Mouse (Mus musculus): ENCODE results near the gene Snx11. TPM values are rescaled to one million over a fixed set of nuclear protein-coding genes. Genes with fewer than 3 reads are reported as not detected.

Snx11 gene
- polyA plus RNA-seq, 1 experiment from 2014 or later = 64.2 TPM

DNA sequence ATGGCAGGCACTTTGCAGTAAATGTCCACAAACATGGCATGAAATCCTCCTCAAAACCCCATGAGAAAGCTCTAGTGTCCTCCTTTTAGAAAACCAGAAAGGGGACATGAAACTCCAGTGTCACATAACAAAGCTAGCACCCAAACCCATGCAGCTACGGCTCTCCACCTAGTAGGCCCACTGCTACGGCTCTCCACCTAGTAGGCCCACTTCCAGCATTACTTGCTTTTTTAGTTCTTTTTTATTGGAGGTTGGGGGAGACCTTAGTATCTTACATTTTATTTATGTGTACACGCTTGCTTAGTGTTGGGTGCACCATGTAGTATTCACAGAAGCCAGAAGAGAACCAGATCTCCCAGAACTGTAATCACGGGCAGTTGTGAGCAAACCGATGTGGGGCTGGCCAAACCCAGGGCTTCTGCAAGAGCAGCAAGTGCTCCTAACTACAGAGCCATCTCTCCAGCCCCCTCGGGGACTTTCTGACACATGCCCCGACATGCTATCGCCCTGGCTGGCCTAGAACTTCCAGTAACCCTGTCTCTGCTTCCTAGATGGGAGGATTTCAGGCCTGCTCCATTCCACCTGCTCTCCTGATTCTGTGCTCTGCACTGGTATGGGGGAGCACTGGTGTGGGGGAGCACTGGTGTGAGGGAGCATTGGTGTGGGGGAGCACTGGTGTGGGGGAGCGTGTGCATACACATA lies 5.9 kb downstream of the Snx11 start:
- Histone ChIP-seq H3K27me3 (no peaks in the 10 kb centered on the region), H3K9me3 (no peaks in the 10 kb centered on the region), H3K4me2 (no peak overlapping the region), H3K9ac (no peak overlapping the region), H3K27ac (replicated peaks) (no peak overlapping the region), H3K36me3 (peaks cover 44% of the 10 kb centered on the region), H3K4me3 (no peak overlapping the region), H3K4me1 (replicated peaks) (peaks cover 50% of the 10 kb centered on the region)
- WGBS = 95% methylated on average over 9 of the region's 9 CpGs
- no peak for ATAC-seq (ENCODE audit: low FRiP score, low read depth)

DNA sequence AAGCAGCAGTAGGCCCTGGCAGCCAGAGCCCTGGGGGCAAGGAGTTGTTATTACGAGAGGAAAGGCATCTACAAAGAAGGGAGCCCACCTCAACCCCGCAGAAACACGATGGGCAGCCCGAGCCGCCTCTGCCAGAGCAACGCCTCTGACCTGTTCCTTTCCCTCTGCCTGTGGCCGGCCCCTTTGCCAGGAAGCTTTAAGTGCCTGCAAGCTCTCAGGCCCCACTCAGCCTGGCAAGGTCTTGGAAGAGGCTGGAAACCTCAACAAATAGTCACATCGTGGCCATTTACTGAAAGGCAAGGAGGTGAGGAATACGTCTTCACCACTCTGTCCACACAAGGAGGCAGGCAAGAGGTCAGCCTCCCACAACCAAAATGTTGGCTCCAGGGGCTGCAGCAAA lies 9.1 kb downstream of the Snx11 start:
- 64% methylated on average over 9 of the region's 9 CpGs for WGBS
- H3K27me3 ChIP-seq = no peaks in the 10 kb centered on the region
- peaks cover 44% of the 10 kb centered on the region for H3K36me3 ChIP-seq
- H3K4me2 ChIP-seq = no peak overlapping the region
- no peak overlapping the region for H3K9ac ChIP-seq
- peaks cover 56% of the 10 kb centered on the region for H3K4me1 ChIP-seq (replicated peaks)
- no peak overlapping the region for H3K4me3 ChIP-seq
- ATAC-seq (ENCODE audit: low FRiP score, low read depth) = no peak
- H3K27ac ChIP-seq (replicated peaks) = peak overlapping the region; percentile 82
- no peaks in the 10 kb centered on the region for H3K9me3 ChIP-seq

DNA sequence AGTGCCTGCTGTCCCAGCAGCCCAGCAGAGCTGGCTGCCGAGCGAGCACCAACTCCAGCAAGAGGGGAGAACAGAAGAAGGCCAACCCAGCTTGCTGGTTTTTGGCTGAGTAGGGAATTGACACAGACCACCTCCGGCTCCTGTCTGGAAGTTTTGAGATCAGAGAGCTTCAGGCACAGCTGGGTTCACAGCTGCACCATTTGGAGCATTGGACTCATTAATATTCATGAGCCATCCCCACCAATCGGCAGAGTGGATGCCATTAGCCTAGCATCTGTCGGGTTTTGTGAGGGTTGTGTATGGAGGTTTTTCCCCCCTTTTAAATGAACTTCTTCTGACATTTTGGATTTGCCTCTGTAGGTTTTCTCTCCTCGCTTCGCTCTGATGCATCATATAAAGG lies 10.3 kb downstream of the Snx11 start:
- Histone ChIP-seq H3K4me3 (no peak overlapping the region), H3K9me3 (no peaks in the 10 kb centered on the region), H3K4me1 (replicated peaks) (peaks cover 66% of the 10 kb centered on the region), H3K27me3 (no peaks in the 10 kb centered on the region), H3K9ac (no peak overlapping the region), H3K4me2 (peak overlapping the region; percentile 11; the same call in 1 of the 2 replicates), H3K27ac (replicated peaks) (peak overlapping the region; percentile 82), H3K36me3 (peaks cover 35% of the 10 kb centered on the region)
- ATAC-seq (ENCODE audit: low FRiP score, low read depth) = peak; percentile 76
- 14% methylated on average over 7 of the region's 7 CpGs for WGBS

DNA sequence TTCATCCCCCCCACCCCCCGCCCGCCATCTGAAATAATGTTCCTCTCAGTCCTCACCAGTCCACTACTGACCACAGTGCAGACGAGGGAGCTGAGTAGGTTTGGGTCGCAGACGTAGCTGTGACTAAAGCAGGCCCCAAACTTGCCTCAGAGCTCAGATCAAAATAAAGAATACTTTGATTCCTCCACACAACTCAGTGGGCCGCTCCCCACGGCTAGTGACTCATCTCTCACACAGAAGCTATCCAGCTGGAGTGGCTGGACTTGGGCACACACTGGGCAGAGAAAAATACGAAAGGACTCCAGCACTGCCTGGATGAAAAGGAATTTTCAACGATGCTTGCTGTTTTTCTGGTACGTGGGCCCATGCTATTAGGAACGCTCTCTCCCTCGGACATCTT lies 10.8 kb downstream of the Snx11 start:
- Histone ChIP-seq H3K9me3 (no peaks in the 10 kb centered on the region), H3K4me2 (peak overlapping the region; percentile 11; the same call in 1 of the 2 replicates), H3K27me3 (no peaks in the 10 kb centered on the region), H3K4me3 (no peak overlapping the region), H3K27ac (replicated peaks) (peak overlapping the region; percentile 82), H3K36me3 (peaks cover 29% of the 10 kb centered on the region), H3K9ac (no peak overlapping the region), H3K4me1 (replicated peaks) (peaks cover 69% of the 10 kb centered on the region)
- 60% methylated on average over 12 of the region's 12 CpGs for WGBS
- ATAC-seq (ENCODE audit: low FRiP score, low read depth) = no peak

DNA sequence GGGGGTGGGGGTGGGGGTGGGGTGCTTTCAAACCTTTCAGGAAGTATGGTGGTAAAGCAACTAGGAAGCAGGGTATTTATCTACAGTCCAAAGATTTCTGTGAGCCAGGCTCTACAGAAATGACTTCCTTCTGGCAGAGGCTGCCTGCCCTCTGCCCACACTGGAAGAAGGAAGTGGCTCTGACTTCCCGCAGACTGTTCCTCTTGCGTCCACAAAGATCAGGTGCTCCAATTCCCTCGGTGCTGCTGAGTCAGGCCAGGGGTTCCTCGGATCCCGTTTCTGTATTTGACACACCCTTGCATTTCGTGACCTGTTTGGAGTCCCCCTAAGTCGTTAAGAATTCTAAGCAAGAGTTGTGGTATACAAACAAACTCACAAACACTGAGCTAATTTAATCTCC lies 11.7 kb downstream of the Snx11 start:
- ATAC-seq (ENCODE audit: low FRiP score, low read depth) = no peak
- H3K4me3 ChIP-seq = no peak overlapping the region
- H3K36me3 ChIP-seq = peaks cover 22% of the 10 kb centered on the region
- 81% methylated on average over 7 of the region's 7 CpGs for WGBS
- H3K27ac ChIP-seq (replicated peaks) = peak overlapping the region; percentile 82
- no peak overlapping the region for H3K9ac ChIP-seq
- H3K4me1 ChIP-seq (replicated peaks) = peaks cover 69% of the 10 kb centered on the region
- H3K4me2 ChIP-seq = no peak overlapping the region
- no peaks in the 10 kb centered on the region for H3K9me3 ChIP-seq
- no peaks in the 10 kb centered on the region for H3K27me3 ChIP-seq

DNA sequence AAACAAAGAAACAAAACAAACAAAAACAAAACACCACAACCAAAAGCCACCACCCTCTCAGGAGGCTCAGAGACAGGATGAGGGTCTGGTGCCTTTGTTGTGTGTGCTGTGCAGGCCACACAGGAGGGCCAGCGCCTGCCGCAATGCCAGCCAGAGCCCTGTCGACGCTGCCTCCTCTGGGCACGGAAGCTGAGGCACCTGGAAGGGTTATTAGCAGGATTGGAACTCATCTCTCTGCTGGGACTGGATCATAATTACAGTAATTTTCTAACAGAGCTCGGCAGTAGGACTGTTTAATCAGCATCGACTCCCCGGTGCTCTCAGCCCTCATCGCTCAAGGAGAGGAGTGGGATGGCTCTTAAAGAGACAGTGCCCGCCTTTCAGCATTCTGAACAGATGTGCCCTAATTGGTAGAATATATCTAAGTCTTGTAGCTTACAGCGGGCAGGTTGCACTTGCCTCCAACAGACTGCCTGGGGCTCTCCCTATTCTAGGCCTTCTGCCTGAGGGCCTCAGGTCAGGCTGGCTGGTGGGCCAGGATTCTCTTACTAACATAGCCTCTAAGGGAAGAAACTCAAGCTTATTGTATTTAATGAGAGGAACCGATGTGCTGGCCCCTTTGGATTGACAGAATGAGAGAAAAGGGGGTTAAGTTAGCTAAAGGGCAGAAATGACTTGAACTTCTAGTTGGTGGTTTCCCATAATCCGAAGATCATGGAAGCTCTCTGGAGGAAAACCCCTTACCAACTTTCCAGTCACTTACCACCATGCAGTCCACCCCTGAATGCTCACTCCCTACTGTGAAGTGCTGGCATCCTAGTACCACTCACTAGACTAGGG lies 12.6 kb downstream of the Snx11 start:
- no peak overlapping the region for H3K9ac ChIP-seq
- no peaks in the 10 kb centered on the region for H3K9me3 ChIP-seq
- no peaks in the 10 kb centered on the region for H3K27me3 ChIP-seq
- peaks cover 69% of the 10 kb centered on the region for H3K4me1 ChIP-seq (replicated peaks)
- peak; percentile 33; the same call in 1 of the 2 replicates for ATAC-seq (ENCODE audit: low FRiP score, low read depth)
- H3K4me3 ChIP-seq = no peak overlapping the region
- H3K27ac ChIP-seq (replicated peaks) = peak overlapping the region; percentile 82
- 24% methylated on average over 13 of the region's 13 CpGs for WGBS
- H3K4me2 ChIP-seq = peak overlapping the region; percentile 35
- H3K36me3 ChIP-seq = peaks cover 14% of the 10 kb centered on the region

DNA sequence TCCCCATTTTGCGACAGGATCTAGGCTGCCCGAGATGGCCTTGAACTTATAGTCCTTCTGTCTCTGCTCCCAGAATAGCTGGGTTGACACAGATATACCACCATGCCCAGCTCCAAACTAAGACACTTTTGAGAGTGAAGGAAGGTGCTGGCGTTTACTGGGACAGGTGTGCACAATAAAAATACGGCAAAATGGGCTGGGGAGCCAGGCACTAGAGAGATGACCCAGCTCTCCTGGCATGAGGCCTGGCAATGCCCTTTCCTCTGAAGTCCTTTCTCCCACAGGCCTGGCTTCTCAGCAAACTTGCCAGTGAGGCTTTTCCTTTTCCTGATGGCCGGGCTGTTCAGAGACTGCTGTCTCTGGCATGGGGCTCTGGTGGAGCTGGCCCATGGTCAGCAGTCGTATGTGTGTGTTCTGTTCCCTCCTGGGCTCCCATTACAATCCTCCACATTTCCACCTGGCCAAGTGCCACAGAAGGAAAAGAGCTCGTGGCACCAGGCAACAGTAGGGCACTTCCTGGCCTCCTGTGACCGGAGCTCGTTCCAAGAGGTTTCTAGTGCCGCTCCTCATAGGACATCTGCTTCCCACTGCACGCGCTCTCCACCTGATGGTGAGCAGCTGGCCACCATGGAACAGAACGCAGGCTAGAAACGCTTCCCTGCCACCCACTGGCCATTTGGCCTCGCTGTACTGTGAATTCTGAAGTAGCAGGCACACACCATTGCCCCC lies 14.5 kb downstream of the Snx11 start:
- Histone ChIP-seq H3K4me1 (replicated peaks) (peaks cover 60% of the 10 kb centered on the region), H3K4me3 (no peak overlapping the region), H3K27me3 (no peaks in the 10 kb centered on the region), H3K27ac (replicated peaks) (peak overlapping the region; percentile 70), H3K36me3 (no peaks in the 10 kb centered on the region), H3K4me2 (no peak overlapping the region), H3K9ac (no peak overlapping the region), H3K9me3 (no peaks in the 10 kb centered on the region)
- peak; percentile 41; the same call in 1 of the 2 replicates for ATAC-seq (ENCODE audit: low FRiP score, low read depth)
- 50% methylated on average over 15 of the region's 15 CpGs for WGBS

DNA sequence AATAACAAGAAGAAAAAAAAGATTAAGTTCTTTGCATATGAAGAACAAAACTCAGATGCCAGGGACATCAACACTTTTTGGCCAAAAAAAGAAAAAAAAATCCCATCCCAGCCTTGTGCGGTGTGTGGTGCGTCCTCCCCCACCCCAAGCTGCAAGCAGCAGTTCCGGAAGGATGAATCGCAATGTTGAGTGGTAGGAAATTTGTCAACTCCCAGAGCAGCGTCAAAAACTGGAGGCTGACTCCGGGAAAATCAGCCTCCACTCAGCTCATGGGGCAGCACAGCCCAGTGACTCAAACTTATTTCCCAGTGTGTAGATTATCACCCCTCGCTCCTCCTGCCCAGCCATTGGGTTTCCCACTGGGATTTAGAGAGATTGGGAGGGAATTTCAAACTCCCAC lies 15.4 kb downstream of the Snx11 start:
- H3K27me3 ChIP-seq = no peaks in the 10 kb centered on the region
- no peak for ATAC-seq (ENCODE audit: low FRiP score, low read depth)
- H3K27ac ChIP-seq (replicated peaks) = peak overlapping the region; percentile 70; the same call in 1 of the 2 replicates
- no peaks in the 10 kb centered on the region for H3K36me3 ChIP-seq
- WGBS = 58% methylated on average over 7 of the region's 7 CpGs
- no peak overlapping the region for H3K4me2 ChIP-seq
- H3K4me3 ChIP-seq = no peak overlapping the region
- no peaks in the 10 kb centered on the region for H3K9me3 ChIP-seq
- H3K9ac ChIP-seq = no peak overlapping the region
- peaks cover 50% of the 10 kb centered on the region for H3K4me1 ChIP-seq (replicated peaks)

DNA sequence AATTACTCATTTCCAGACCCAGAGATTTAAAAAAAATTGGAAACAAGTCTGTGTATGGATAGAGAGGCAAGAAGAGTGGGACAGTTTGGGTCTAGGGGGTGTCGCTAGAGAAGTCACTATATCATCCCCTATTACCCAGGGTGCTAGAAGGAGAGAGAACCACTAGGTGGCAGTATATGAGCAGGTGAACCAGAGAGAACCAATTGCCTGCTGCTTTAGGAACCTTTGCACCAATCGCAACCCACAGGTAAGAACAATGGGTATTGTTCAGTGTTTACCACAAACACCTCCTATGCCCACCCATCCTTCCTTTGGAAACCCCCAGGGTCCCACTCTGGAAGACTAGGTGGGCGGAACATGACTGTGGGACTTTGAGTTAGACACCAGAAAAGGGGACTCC lies 17.3 kb downstream of the Snx11 start:
- 40% methylated on average over 3 of the region's 3 CpGs for WGBS
- no peak for ATAC-seq (ENCODE audit: low FRiP score, low read depth)
- Histone ChIP-seq H3K4me2 (no peak overlapping the region), H3K9me3 (no peaks in the 10 kb centered on the region), H3K27me3 (no peaks in the 10 kb centered on the region), H3K36me3 (no peaks in the 10 kb centered on the region), H3K4me1 (replicated peaks) (peaks cover 32% of the 10 kb centered on the region), H3K27ac (replicated peaks) (no peak overlapping the region), H3K9ac (no peak overlapping the region), H3K4me3 (no peak overlapping the region)

DNA sequence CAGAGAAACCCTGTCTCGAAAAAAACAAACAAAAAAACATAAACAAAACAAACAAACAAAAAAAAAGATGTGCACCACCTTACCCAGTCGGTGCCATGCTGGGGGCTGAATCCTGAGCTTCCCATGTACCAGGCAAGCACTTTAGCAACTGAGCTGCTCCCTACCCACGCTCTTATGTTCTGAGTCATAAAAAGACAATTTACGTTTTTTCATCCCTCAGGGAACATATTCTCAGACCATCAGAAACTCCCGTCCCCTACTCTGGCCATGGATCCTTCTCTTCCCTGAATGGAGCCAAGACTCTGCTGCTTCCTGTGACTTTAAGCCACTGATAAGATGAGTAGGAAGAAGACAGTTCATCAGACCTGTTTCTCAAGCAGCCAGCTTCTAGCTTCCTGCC lies 19.0 kb downstream of the Snx11 start:
- 73% methylated on average over 5 of the region's 5 CpGs for WGBS
- Histone ChIP-seq H3K27me3 (no peaks in the 10 kb centered on the region), H3K27ac (replicated peaks) (no peak overlapping the region), H3K9ac (no peak overlapping the region), H3K36me3 (no peaks in the 10 kb centered on the region), H3K4me1 (replicated peaks) (peaks cover 17% of the 10 kb centered on the region), H3K9me3 (no peaks in the 10 kb centered on the region), H3K4me2 (no peak overlapping the region), H3K4me3 (no peak overlapping the region)
- ATAC-seq (ENCODE audit: low FRiP score, low read depth) = no peak

DNA sequence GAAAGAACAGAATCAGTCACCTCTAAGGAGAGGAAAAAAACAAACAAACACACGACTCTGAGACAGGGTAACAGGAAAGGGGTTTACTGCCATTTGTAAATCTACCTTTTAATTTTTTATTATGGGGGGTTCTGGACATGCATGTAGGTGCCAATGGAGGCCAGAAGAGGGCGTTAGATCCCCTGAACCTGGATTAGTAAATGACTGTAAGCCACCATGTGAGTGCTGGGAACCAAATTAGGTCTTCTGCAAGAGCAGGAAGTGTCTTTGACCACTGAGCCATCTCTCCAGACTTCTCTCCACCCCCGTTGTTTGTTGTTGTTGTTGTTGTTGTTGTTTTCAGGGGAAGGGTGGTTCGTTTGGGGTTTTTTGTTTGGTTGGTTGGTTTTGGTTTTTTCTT lies 19.9 kb downstream of the Snx11 start:
- ATAC-seq (ENCODE audit: low FRiP score, low read depth) = no peak
- Histone ChIP-seq H3K9ac (no peak overlapping the region), H3K4me3 (no peak overlapping the region), H3K4me1 (replicated peaks) (peaks cover 8% of the 10 kb centered on the region), H3K27me3 (no peaks in the 10 kb centered on the region), H3K36me3 (no peaks in the 10 kb centered on the region), H3K27ac (replicated peaks) (no peak overlapping the region), H3K4me2 (no peak overlapping the region), H3K9me3 (no peaks in the 10 kb centered on the region)
- 57% methylated on average over 4 of the region's 4 CpGs for WGBS

DNA sequence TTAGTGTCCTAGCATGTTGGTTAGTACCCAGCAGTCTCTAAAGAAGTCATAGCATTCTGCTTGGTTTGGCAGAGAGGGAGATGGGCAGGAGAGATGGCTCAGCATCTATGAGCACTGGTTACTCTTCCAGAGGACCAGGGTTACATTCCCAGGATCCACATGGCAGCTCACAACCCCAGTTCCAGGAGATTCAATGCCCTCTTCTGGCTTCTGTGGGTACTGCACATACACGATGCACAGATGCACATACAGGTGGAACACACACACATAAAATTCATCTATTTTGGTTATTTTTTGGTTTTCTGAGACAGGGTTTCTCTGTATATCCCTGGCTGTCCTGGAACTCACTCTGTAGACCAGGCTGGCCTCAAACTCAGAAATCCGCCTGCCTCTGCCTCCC lies 22.1 kb downstream of the Snx11 start:
- Histone ChIP-seq H3K4me1 (replicated peaks) (0 out of 2 replicates have a peak, but pooled peaks cover 3% of the 10 kb centered on the region), H3K27ac (replicated peaks) (no peak overlapping the region), H3K36me3 (no peaks in the 10 kb centered on the region), H3K4me3 (no peak overlapping the region), H3K9ac (no peak overlapping the region), H3K27me3 (no peaks in the 10 kb centered on the region), H3K4me2 (no peak overlapping the region), H3K9me3 (no peaks in the 10 kb centered on the region)
- 100% methylated on average over 2 of the region's 2 CpGs for WGBS
- no peak for ATAC-seq (ENCODE audit: low FRiP score, low read depth)
